Mouse (Mus musculus) left cerebral cortex, postnatal 10 days (tissue): ENCODE measurements around the gene Vps26c. TPM values are rescaled to one million over a fixed set of nuclear protein-coding genes. Genes with fewer than 3 reads are reported as not detected.
A peak's percentile ranks its signal among the peaks of the same experiment; 100 is the strongest.

Source experiments
- DNase-seq, 2 experiments: peaks; one replicate each; pipeline ENCODE4 v3.0.0; 2021 to 2022; ENCODE audit warnings: low spot score in 2 of 2, mixed read lengths in 1 of 2; ENCODE audit errors: extremely low spot score in 1 of 2
- intact Hi-C: fragments of 180-260 bp; cut with DNase I; formaldehyde crosslinking; loops from one replicate; pipeline ENCODE4 v1.15.1; 2025
- total RNA-seq, 2 experiments: library from RNA; stranded (reverse); gene quantifications; 2 replicates each; pipeline ENCODE4 v1.2.3; 2021

Vps26c gene
- total RNA-seq, 2 experiments from 2014 or later, result 32.8 to 33.0 TPM

GRCm38 (mm10) chr16:94555346-94555745, 28.7 kb upstream of the Vps26c start:
- no peak for DNase-seq
- intact Hi-C loops, result no loop called here

- DNase-seq, result no peak
- intact Hi-C loops, result no loop called here
These were observed 25.3 kb upstream of the Vps26c start for GRCm38 (mm10) chr16:94551934-94552333.

GRCm38 (mm10) chr16:94549813-94550212, 23.2 kb upstream of the Vps26c start:
- DNase-seq, result no peak
- intact Hi-C loops, result no loop called here

GRCm38 (mm10) chr16:94545781-94546562, 19.3 kb upstream of the Vps26c start:
- DNase-seq, result no peak
- intact Hi-C loops, result no loop called here

- intact Hi-C loops, result no loop called here
- DNase-seq, result no peak
These were observed 18.0 kb upstream of the Vps26c start for GRCm38 (mm10) chr16:94544540-94545105.

- intact Hi-C loops, result no loop called here
- DNase-seq, result no peak
These were observed 16.3 kb upstream of the Vps26c start for GRCm38 (mm10) chr16:94542898-94543297.

GRCm38 (mm10) chr16:94540140-94540539, 13.5 kb upstream of the Vps26c start:
- no peak for DNase-seq
- intact Hi-C loops, result no loop called here

GRCm38 (mm10) chr16:94537159-94537527, 10.5 kb upstream of the Vps26c start:
- peak in 1 of 2 experiments; percentile 33 for DNase-seq
- intact Hi-C loops, result no loop called here

GRCm38 (mm10) chr16:94536417-94537158, 10.0 kb upstream of the Vps26c start:
- no peak for DNase-seq
- intact Hi-C loops, result no loop called here

- intact Hi-C loops, result no loop called here
- DNase-seq, result no peak
These were observed 9.1 kb upstream of the Vps26c start for GRCm38 (mm10) chr16:94535716-94536115.

GRCm38 (mm10) chr16:94533679-94534078, 7.0 kb upstream of the Vps26c start:
- no peak for DNase-seq
- intact Hi-C loops, result no loop called here

- DNase-seq, result no peak
- intact Hi-C loops, result no loop called here
These were observed 4.6 kb upstream of the Vps26c start for GRCm38 (mm10) chr16:94531268-94531667.

GRCm38 (mm10) chr16:94527546-94527945, 916 bp upstream of the Vps26c start:
- DNase-seq, result no peak
- intact Hi-C loops, result loop anchor here (1.0 kb wide), 1 partner anchor 41 kb away; no protein-coding TSS in a partner anchor

GRCm38 (mm10) chr16:94527152-94527534, 513 bp upstream of the Vps26c start:
- intact Hi-C loops, result loop anchor here (1.0 kb wide), 1 partner anchor 41 kb away; no protein-coding TSS in a partner anchor
- DNase-seq, result no peak

- peak in 1 of 2 experiments; percentile 31 for DNase-seq
- intact Hi-C loops, result no loop called here
These were observed 681 bp downstream of the Vps26c start for GRCm38 (mm10) chr16:94525955-94526343.

- no peak for DNase-seq
- intact Hi-C loops, result no loop called here
These were observed 1.9 kb downstream of the Vps26c start for GRCm38 (mm10) chr16:94524691-94525090.

GRCm38 (mm10) chr16:94523594-94524377, 2.8 kb downstream of the Vps26c start:
- DNase-seq, result no peak
- intact Hi-C loops, result no loop called here

GRCm38 (mm10) chr16:94519028-94519427, 7.6 kb downstream of the Vps26c start:
- intact Hi-C loops, result no loop called here
- DNase-seq, result peak in 1 of 2 experiments; percentile 68

GRCm38 (mm10) chr16:94517606-94518005, 9.0 kb downstream of the Vps26c start:
- intact Hi-C loops, result no loop called here
- no peak for DNase-seq
